Mouse (Mus musculus): ENCODE measurements around the gene Krt6a.
"Not testable (repeated sequence)": the region's sequence is repeated elsewhere in the genome, so short reads cannot be mapped to it uniquely, and the experiment has no call there.

Gene Krt6a

GRCm38 (mm10) chr15:101694207-101694606 is at the start of gene Krt6a:
Gene Krt6a (minus strand): TSS chr15:101694307.
- no peak for DNase-seq (ENCODE audit: extremely low spot score, low spot score)

- no peak for DNase-seq (ENCODE audit: extremely low spot score, low spot score)
Observed at GRCm38 (mm10) chr15:101742711-101743110, 48.6 kb upstream of the Krt6a start, which contains the start of gene Krt71. Gene Krt71 (minus strand): TSS chr15:101743109.

- no peak for DNase-seq (ENCODE audit: extremely low spot score, low spot score)
Observed at GRCm38 (mm10) chr15:101737786-101738185, 43.7 kb upstream of the Krt6a start.

- no peak for DNase-seq (ENCODE audit: extremely low spot score, low spot score)
Observed at GRCm38 (mm10) chr15:101730653-101731052, 36.5 kb upstream of the Krt6a start.

GRCm38 (mm10) chr15:101724686-101725085 is 30.6 kb upstream of the Krt6a start:
- DNase-seq (ENCODE audit: extremely low spot score, low spot score), result no peak

GRCm38 (mm10) chr15:101715831-101716230 is 21.7 kb upstream of the Krt6a start:
- DNase-seq (ENCODE audit: extremely low spot score, low spot score), result no peak

GRCm38 (mm10) chr15:101714356-101714755 is 20.2 kb upstream of the Krt6a start:
- DNase-seq (ENCODE audit: extremely low spot score, low spot score), result no peak

- DNase-seq (ENCODE audit: extremely low spot score, low spot score), result no peak
Observed at GRCm38 (mm10) chr15:101713731-101714130, 19.6 kb upstream of the Krt6a start.

GRCm38 (mm10) chr15:101712720-101713119 is 18.6 kb upstream of the Krt6a start, which contains the start of gene Krt5:
Gene Krt5 (minus strand): TSS chr15:101712898.
- no peak for DNase-seq (ENCODE audit: extremely low spot score, low spot score)

- DNase-seq (ENCODE audit: extremely low spot score, low spot score), result no peak
Observed at GRCm38 (mm10) chr15:101708683-101709082, 14.6 kb upstream of the Krt6a start.

- DNase-seq (ENCODE audit: extremely low spot score, low spot score), result no peak
Observed at GRCm38 (mm10) chr15:101707454-101707853, 13.3 kb upstream of the Krt6a start.

- DNase-seq (ENCODE audit: extremely low spot score, low spot score), result no peak
Observed at GRCm38 (mm10) chr15:101704066-101704465, 10.0 kb upstream of the Krt6a start.

GRCm38 (mm10) chr15:101702380-101702779 is 8.3 kb upstream of the Krt6a start:
- DNase-seq (ENCODE audit: extremely low spot score, low spot score), result no peak

- DNase-seq (ENCODE audit: extremely low spot score, low spot score), result no peak
Observed at GRCm38 (mm10) chr15:101699866-101700265, 5.8 kb upstream of the Krt6a start.

- no peak for DNase-seq (ENCODE audit: extremely low spot score, low spot score)
Observed at GRCm38 (mm10) chr15:101699192-101699591, 5.1 kb upstream of the Krt6a start.

GRCm38 (mm10) chr15:101697326-101698188 is 3.5 kb upstream of the Krt6a start:
- DNase-seq (ENCODE audit: extremely low spot score, low spot score), result no peak

GRCm38 (mm10) chr15:101690460-101690859 is 3.6 kb downstream of the Krt6a start:
- not testable (repeated sequence) for DNase-seq (ENCODE audit: extremely low spot score, low spot score)

- no peak for DNase-seq (ENCODE audit: extremely low spot score, low spot score)
Observed at GRCm38 (mm10) chr15:101688161-101688560, 5.9 kb downstream of the Krt6a start.

- no peak for DNase-seq (ENCODE audit: extremely low spot score, low spot score)
Observed at GRCm38 (mm10) chr15:101680187-101680586, 13.9 kb downstream of the Krt6a start, which contains the start of gene Krt6b. Gene Krt6b (minus strand): TSS chr15:101680287.

- DNase-seq (ENCODE audit: extremely low spot score, low spot score), result no peak
Observed at GRCm38 (mm10) chr15:101675978-101676377, 18.1 kb downstream of the Krt6a start.

- DNase-seq (ENCODE audit: extremely low spot score, low spot score), result no peak
Observed at GRCm38 (mm10) chr15:101652736-101653265, 41.3 kb downstream of the Krt6a start.

GRCm38 (mm10) chr15:101647280-101647679 is 46.8 kb downstream of the Krt6a start, which contains the start of gene Gm5478:
Gene Gm5478 (minus strand): TSS chr15:101647380.
- DNase-seq (ENCODE audit: extremely low spot score, low spot score), result no peak
